Mouse (Mus musculus) hindbrain, embryonic 15.5 days (tissue): ENCODE measurements around the gene Arhgap18. TPM values are rescaled to one million over a fixed set of nuclear protein-coding genes. Genes with fewer than 3 reads are reported as not detected.
A peak's percentile ranks its signal among the peaks of the same experiment; 100 is the strongest.

ENCODE experiments used
- ATAC-seq: fragments of 200-750 bp; cut with Nextera tagmentation; 2 replicates; pipeline ENCODE4 v1.8.0; 2017; ENCODE audit warnings: low read depth, moderate number of reproducible peaks, moderate TSS enrichment; ENCODE audit not compliant: low FRiP score
- H3K27ac ChIP-seq: fragments of 300-500 bp; sonication (generic); replicated peaks from 2 replicates; pipeline ENCODE4 v1.5.1; 2015; ENCODE audit warnings: mild to moderate bottlenecking, inconsistent platforms
- H3K27me3 ChIP-seq: fragments of 300-500 bp; sonication (generic); 2 replicates; pipeline ENCODE4 v1.6.1; 2015; ENCODE audit warnings: control low read depth, inconsistent platforms
- H3K36me3 ChIP-seq: fragments of 300-500 bp; sonication (generic); 2 replicates; pipeline ENCODE4 v1.6.1; 2015; ENCODE audit warnings: control low read depth, inconsistent platforms
- H3K4me1 ChIP-seq: fragments of 300-500 bp; sonication (generic); replicated peaks from 2 replicates; pipeline ENCODE4 v1.6.1; 2015; ENCODE audit warnings: control low read depth, inconsistent platforms
- H3K4me2 ChIP-seq: fragments of 300-500 bp; sonication (generic); 2 replicates; pipeline ENCODE4 v1.6.1; 2015; ENCODE audit warnings: moderate library complexity, mild to moderate bottlenecking, inconsistent platforms
- H3K4me3 ChIP-seq: fragments of 300-500 bp; sonication (generic); 2 replicates; pipeline ENCODE4 v1.5.1; 2015; ENCODE audit warnings: mild to moderate bottlenecking, inconsistent platforms
- H3K9ac ChIP-seq: fragments of 300-500 bp; sonication (generic); 2 replicates; pipeline ENCODE4 v1.6.1; 2015; ENCODE audit warnings: inconsistent platforms
- H3K9me3 ChIP-seq: fragments of 300-500 bp; sonication (generic); 2 replicates; pipeline ENCODE4 v1.6.1; 2016; ENCODE audit warnings: control low read depth, inconsistent platforms
- WGBS: fragments of 180-500 bp; shearing (Covaris S2); methylation state at CpG from one replicate; pipeline ENCODE4 v1.1.7; 2015; 5-methylcytosine and 5-hydroxymethylcytosine counted together
- polyA plus RNA-seq: library from polyadenylated mRNA; unstranded; fragments of >200 nt; fragmentation: Nextera tagmentation; extraction: Ambion mirVana; gene quantifications from 2 replicates; pipeline ENCODE4 v1.2.1, GENCODE M21; 2015

The Arhgap18 gene
- polyA plus RNA-seq, 1 experiment from 2014 or later, result 10.2 TPM

DNA sequence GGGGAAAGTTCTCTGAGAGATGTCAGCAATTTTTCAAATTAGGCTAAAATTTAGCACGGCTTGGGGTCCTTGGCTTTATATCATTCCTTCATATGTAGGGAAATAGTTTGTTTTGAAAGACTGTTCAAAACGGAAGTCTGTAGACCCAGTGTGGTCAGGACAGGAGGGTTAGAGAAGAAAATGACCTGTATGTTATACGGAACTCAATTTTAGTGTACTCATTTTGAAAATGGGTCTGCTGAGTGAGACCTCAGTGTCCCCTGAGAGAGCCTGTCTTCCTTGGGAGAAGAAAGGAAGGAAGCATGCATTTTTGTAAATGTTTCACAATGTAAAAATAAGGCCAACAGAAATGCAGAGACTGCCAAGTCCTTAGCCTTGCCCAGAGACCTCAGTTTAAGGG lies 38.6 kb downstream of the Arhgap18 start:
- H3K4me3 ChIP-seq, result no peak overlapping the region
- no peak overlapping the region for H3K9ac ChIP-seq
- no peaks in the 10 kb centered on the region for H3K36me3 ChIP-seq
- H3K4me2 ChIP-seq, result no peak overlapping the region
- H3K27me3 ChIP-seq, result no peaks in the 10 kb centered on the region
- H3K27ac ChIP-seq, result no peak overlapping the region
- 82% methylated on average over 3 of the region's 3 CpGs for WGBS
- no peaks in the 10 kb centered on the region for H3K9me3 ChIP-seq
- ATAC-seq, result no peak
- 0 out of 2 replicates have a peak, but pooled peaks cover 3% of the 10 kb centered on the region for H3K4me1 ChIP-seq

DNA sequence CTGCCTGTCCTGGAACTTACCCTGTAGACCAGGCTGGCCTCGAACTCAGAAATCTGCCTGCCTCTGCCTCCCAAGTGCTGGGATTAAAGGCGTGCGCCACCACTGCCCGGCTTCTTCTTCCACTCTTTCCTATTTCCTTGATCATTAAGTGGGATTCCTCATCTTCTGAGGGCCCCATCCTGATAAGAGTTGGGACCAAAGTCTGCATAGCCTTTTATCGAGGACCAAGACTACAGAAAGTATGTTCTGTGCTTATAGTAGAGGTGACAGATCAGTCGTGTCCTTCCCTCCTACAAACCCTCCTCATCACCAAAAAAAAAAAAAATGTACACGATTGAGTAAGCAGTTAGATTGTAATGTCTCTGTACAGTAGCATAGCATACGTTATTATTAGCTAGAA lies 39.8 kb downstream of the Arhgap18 start:
- no peaks in the 10 kb centered on the region for H3K36me3 ChIP-seq
- H3K4me1 ChIP-seq, result 0 out of 2 replicates have a peak, but pooled peaks cover 3% of the 10 kb centered on the region
- H3K27me3 ChIP-seq, result no peaks in the 10 kb centered on the region
- H3K4me2 ChIP-seq, result no peak overlapping the region
- H3K4me3 ChIP-seq, result no peak overlapping the region
- WGBS, result 93% methylated on average over 8 of the region's 8 CpGs
- H3K27ac ChIP-seq, result no peak overlapping the region
- ATAC-seq, result no peak
- H3K9ac ChIP-seq, result no peak overlapping the region
- H3K9me3 ChIP-seq, result no peaks in the 10 kb centered on the region

DNA sequence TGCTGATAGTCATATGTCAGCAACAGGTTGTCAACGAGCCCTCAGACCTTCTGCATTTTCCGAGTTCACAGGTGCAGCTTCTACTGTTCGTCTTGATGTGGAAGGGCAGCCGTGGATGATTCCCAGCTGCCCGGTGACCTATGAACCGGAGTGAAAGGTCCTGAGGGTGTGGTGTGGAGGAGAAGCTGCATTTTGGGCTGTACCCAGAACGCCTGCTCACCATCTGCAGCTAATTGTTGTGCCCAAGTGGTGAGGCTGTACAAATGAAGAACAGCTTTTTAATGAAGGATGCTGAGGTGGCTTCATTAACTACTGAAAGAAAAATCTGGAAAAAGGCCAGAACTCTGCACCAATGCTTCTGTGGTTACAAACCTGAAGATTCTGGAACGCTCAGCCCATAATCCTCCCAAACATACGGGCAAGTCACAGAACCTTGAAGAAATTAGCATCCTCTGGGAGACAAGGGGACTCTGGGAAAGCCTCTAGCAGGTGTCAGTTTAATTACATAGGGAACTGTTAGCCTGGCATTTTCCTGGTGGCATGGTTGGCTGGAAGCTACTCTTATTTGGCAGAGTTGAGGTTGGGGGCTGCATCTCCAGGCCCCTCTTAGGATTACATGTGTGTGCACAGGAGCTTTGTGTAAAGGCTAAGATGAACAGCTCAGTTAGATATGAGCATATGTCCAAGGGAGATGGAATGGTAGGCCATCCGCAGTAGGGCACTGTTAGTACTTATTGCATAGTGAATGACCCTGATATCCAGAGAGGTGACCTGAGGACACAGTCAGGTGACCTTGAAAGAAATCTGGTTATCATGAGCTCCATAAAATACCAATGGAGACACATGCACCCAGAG lies 43.4 kb downstream of the Arhgap18 start:
- Histone ChIP-seq H3K4me2 (no peak overlapping the region), H3K4me3 (no peak overlapping the region), H3K36me3 (no peaks in the 10 kb centered on the region), H3K9me3 (no peaks in the 10 kb centered on the region), H3K27me3 (no peaks in the 10 kb centered on the region), H3K4me1 (peaks cover 7% of the 10 kb centered on the region; the same call in 1 of the 2 replicates), H3K27ac (no peak overlapping the region), H3K9ac (no peak overlapping the region)
- 80% methylated on average over 10 of the region's 10 CpGs for WGBS
- 0 out of 2 replicates have a peak, but pooled peaks have one; percentile 54 for ATAC-seq

DNA sequence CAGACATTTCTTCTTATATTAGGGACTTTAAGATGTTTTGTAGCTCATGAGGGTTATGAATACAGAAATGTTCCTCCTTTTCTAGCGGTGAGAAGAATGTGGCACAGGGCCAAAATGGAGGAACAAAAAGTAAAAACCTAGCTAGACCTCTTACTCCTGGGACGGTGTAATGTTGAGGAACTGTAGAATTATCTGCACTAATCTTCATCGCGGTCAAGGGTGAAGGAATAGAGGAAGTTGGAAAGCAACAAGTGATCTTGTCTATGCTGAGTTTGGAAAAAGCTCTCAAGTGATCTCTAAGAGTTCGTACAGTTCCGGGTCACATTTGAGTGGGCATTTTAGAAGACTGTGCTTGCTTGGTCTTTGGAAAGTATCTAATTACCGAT lies 44.1 kb downstream of the Arhgap18 start:
- 91% methylated on average over 7 of the region's 7 CpGs for WGBS
- Histone ChIP-seq H3K27me3 (no peaks in the 10 kb centered on the region), H3K9ac (no peak overlapping the region), H3K4me1 (peaks cover 7% of the 10 kb centered on the region; the same call in 1 of the 2 replicates), H3K27ac (no peak overlapping the region), H3K4me3 (no peak overlapping the region), H3K36me3 (no peaks in the 10 kb centered on the region), H3K9me3 (no peaks in the 10 kb centered on the region), H3K4me2 (no peak overlapping the region)
- no peak for ATAC-seq

DNA sequence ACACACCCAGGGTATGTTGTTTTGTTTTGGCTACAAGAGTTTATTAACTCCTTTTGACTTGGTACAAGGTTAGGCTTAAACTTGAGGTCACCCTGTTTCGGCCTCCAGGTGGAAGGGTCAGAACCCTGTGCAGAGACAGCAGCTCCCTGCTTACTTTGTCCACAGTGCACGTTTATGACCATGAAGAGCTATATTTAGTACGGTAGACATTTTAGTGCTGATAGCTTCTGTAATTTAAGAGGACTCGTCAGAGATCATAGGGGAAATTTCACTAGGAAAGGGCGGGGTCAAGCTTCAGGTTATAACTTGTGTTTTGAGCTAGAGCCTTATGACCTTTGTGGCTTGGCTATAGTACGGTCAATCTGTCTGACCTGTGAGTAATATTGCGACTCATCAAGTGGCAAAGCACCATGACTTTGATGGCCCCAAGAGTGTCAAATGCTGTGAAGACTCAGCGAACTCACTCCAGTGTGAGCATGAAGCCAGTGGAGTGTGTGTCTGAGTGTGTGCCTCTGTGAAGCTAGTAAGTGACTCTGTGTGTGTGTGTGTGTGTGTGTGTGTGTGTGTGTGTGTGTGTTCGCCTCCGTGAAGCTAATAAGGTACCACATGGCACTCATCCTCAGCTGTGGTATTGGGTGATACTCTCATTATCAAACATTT lies 45.7 kb downstream of the Arhgap18 start:
- H3K4me2 ChIP-seq, result no peak overlapping the region
- no peaks in the 10 kb centered on the region for H3K9me3 ChIP-seq
- 87% methylated on average over 10 of the region's 10 CpGs for WGBS

DNA sequence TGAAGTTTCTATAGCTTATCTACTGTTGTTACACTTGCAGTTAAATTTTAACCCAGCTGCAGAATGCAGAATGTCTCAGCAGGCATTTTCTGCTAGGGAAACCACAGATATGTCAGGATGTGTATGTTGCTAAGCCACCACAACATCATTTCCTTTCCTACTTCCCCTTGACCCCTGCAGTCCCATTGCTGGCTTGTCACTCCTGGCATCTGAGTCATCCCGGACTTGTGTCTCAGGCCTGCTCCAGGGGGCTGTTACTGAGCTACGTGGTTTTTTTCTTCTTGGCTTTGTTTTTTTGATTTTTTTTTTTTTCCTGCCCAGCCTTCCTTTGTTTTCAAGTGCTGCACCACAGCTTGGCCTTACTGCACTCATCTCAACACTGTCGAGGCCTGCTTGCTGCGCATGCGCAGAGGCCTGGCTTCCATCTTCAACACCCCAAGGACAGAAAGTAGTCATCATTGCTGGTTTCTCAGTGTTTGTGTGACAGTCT lies 46.4 kb downstream of the Arhgap18 start:
- ATAC-seq, result 0 out of 2 replicates have a peak, but pooled peaks have one; percentile 23

More for the DNA sequence above, 45.7 kb downstream of the Arhgap18 start:
- Histone ChIP-seq H3K36me3 (no peaks in the 10 kb centered on the region), H3K4me3 (no peak overlapping the region), H3K27ac (no peak overlapping the region), H3K9ac (no peak overlapping the region), H3K4me1 (peaks cover 7% of the 10 kb centered on the region; the same call in 1 of the 2 replicates), H3K27me3 (no peaks in the 10 kb centered on the region)
- no peak; the same call in 1 of the 2 replicates for ATAC-seq

DNA sequence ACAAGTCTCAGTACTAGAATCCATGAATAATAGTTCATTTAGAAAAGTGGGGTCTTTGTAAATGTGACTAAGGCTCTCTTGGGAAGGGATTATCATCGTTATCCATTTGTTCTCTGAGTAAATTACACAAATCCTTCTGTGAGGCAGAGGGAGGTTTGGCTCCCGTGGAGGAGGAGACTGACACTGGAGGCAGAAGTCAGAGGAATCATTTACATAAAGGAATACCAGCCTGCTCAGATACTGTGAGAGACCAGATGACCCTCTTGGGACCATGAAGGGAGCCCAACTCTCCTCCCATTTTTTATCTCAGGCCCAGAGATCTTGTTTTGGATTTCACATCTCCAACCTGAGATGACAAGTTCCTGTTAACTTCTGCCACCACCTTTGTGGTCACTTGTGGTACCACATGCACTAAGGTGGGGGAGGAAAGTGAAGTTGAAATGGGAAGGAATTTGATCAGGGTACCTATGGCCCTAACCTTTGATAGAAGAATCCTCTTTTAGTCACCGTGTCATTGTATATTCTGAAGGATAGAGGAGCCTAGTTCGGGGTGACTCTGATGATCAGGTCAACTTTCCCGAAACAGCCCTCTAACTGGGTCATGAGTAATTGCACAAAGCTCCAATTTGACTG lies 51.2 kb downstream of the Arhgap18 start:
- WGBS, result 59% methylated on average over 5 of the region's 5 CpGs
- Histone ChIP-seq H3K36me3 (no peaks in the 10 kb centered on the region), H3K27ac (no peak overlapping the region), H3K27me3 (no peaks in the 10 kb centered on the region), H3K9me3 (no peaks in the 10 kb centered on the region), H3K4me1 (peaks cover 4% of the 10 kb centered on the region; the same call in 1 of the 2 replicates), H3K4me3 (no peak overlapping the region), H3K9ac (no peak overlapping the region), H3K4me2 (no peak overlapping the region)
- ATAC-seq, result no peak

More for the DNA sequence above, 46.4 kb downstream of the Arhgap18 start:
- Histone ChIP-seq H3K4me3 (no peak overlapping the region), H3K9me3 (no peaks in the 10 kb centered on the region), H3K9ac (no peak overlapping the region), H3K4me1 (peaks cover 7% of the 10 kb centered on the region; the same call in 1 of the 2 replicates), H3K4me2 (no peak overlapping the region), H3K36me3 (no peaks in the 10 kb centered on the region), H3K27me3 (no peaks in the 10 kb centered on the region), H3K27ac (no peak overlapping the region)
- 48% methylated on average over 5 of the region's 5 CpGs for WGBS

DNA sequence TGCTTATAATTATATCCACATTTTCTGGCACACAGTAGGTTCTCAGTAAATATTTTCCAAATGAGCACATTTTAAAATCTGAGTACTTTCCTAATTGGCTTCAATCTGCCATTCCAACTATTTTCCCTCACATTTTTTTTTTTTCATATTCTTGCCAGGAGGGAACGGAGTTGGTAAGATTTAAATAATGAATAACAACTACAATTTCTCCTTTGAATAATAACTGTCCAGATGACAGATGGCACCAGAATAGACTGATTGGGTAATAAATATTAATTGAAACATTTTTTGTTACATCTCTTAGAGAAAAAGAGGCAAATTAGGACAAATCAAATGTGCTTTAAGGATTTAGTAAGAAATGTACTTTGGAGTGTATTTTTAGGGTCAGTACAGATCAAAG lies 51.8 kb downstream of the Arhgap18 start:
- WGBS, result 46% methylated on average over 1 of the region's 1 CpGs
- H3K4me2 ChIP-seq, result no peak overlapping the region
- H3K4me1 ChIP-seq, result no peaks in the 10 kb centered on the region
- no peak overlapping the region for H3K4me3 ChIP-seq
- H3K9ac ChIP-seq, result no peak overlapping the region
- no peaks in the 10 kb centered on the region for H3K9me3 ChIP-seq
- H3K36me3 ChIP-seq, result no peaks in the 10 kb centered on the region
- no peaks in the 10 kb centered on the region for H3K27me3 ChIP-seq
- no peak for ATAC-seq
- no peak overlapping the region for H3K27ac ChIP-seq

DNA sequence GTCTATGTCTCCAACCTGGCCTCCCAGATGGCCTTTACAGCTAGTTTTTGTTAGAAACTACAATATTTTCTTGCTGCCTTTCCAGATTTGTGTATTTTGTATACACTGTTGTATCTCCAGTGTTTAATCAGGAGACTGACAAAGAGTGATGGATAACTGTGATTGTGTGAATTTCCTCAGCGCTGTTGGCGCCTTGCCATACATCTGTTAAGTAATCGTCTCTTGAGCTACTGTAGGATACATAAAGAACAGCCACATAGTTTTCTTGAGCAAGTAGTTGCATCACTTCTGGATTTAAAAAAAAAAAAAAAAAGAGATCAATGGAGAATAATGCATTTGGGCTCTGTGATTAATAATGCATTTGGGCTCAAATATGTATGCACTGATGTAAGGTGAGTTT lies 52.9 kb downstream of the Arhgap18 start:
- 69% methylated on average over 3 of the region's 3 CpGs for WGBS
- no peaks in the 10 kb centered on the region for H3K4me1 ChIP-seq

DNA sequence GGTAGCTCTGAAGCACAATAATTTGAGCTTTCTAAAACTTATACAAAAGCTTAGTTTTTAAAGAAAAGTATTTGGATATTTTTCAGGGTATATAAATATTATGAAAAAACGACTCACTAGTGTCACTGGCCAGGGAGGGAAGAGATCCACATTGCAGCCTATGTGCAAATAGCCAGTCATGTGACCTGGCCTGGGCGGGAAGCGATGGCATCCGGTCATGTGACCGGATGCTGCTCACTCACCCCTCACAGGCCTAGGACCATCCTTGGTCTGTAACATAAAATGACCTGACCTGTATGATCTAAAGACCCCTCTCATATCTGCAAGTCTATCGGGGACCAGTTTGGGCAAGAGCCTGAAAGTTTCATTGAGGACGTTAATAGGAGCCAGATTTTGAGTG lies 56.8 kb downstream of the Arhgap18 start:
- no peak overlapping the region for H3K9ac ChIP-seq
- no peak overlapping the region for H3K27ac ChIP-seq
- H3K9me3 ChIP-seq, result no peaks in the 10 kb centered on the region
- WGBS, result 94% methylated on average over 7 of the region's 7 CpGs
- no peaks in the 10 kb centered on the region for H3K27me3 ChIP-seq
- no peak overlapping the region for H3K4me2 ChIP-seq
- no peak overlapping the region for H3K4me3 ChIP-seq
- H3K4me1 ChIP-seq, result no peaks in the 10 kb centered on the region
- no peaks in the 10 kb centered on the region for H3K36me3 ChIP-seq
- ATAC-seq, result no peak

More for the DNA sequence above, 52.9 kb downstream of the Arhgap18 start:
- H3K36me3 ChIP-seq, result no peaks in the 10 kb centered on the region
- H3K9me3 ChIP-seq, result no peaks in the 10 kb centered on the region
- H3K4me3 ChIP-seq, result no peak overlapping the region
- no peaks in the 10 kb centered on the region for H3K27me3 ChIP-seq
- no peak overlapping the region for H3K9ac ChIP-seq
- ATAC-seq, result no peak
- no peak overlapping the region for H3K27ac ChIP-seq
- H3K4me2 ChIP-seq, result no peak overlapping the region

DNA sequence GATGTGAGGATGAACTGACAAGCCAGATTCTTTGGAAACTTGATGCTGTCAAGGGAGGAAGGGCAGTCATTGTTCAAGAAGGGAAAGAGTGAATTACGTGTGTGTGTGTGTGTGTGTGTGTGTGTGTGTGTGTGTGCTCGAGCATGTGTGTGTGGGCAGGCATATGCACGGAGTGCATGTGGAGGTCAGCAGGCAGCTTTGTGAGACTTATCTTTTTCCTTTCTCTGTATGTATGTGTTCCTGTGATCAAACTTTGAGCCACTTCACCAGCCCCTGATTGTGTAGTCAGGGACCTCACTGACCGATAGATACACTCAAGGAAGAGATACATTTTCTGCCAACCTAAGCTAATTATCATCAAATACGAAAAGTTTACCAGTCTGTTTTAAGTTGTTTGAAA lies 57.6 kb downstream of the Arhgap18 start:
- no peak for ATAC-seq
- no peaks in the 10 kb centered on the region for H3K4me1 ChIP-seq
- no peak overlapping the region for H3K4me2 ChIP-seq
- 89% methylated on average over 5 of the region's 5 CpGs for WGBS
- H3K27ac ChIP-seq, result no peak overlapping the region
- no peak overlapping the region for H3K9ac ChIP-seq
- no peaks in the 10 kb centered on the region for H3K27me3 ChIP-seq
- H3K36me3 ChIP-seq, result no peaks in the 10 kb centered on the region
- no peak overlapping the region for H3K4me3 ChIP-seq
- no peaks in the 10 kb centered on the region for H3K9me3 ChIP-seq

DNA sequence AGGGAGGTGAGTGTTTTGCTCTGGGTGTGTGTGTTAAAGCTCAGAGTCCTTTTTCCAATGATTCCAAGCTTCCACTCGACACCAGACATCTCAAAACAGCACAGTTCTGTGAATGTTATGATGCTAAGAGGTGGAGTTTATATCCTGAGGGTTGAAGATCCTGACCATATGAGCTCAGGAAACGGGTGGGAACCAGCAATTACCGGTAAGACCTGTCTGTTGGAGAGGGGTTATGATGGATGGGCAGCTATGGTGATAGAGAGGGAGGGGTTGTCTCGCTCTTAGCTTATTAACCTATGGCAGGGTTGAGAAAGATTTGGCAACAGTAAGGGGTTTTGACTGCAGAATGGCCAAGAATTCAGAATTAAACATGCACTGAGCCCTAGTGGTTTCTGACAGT lies 58.1 kb downstream of the Arhgap18 start:
- Histone ChIP-seq H3K9me3 (no peaks in the 10 kb centered on the region), H3K4me1 (no peaks in the 10 kb centered on the region), H3K27me3 (no peaks in the 10 kb centered on the region), H3K4me3 (no peak overlapping the region), H3K4me2 (no peak overlapping the region), H3K36me3 (no peaks in the 10 kb centered on the region), H3K9ac (no peak overlapping the region), H3K27ac (no peak overlapping the region)
- 57% methylated on average over 4 of the region's 4 CpGs for WGBS
- no peak for ATAC-seq
